Mouse (Mus musculus): ENCODE data around the gene Mynn. TPM values are rescaled to one million over a fixed set of nuclear protein-coding genes. Genes with fewer than 3 reads are reported as not detected.

The Mynn gene
- polyA plus RNA-seq, 2 experiments from 2014 or later, result 38.6 to 40.9 TPM

- ATAC-seq, result no peak
These were observed 44.9 kb downstream of the Mynn start for GRCm38 (mm10) chr3:30646761-30647160.

DNA sequence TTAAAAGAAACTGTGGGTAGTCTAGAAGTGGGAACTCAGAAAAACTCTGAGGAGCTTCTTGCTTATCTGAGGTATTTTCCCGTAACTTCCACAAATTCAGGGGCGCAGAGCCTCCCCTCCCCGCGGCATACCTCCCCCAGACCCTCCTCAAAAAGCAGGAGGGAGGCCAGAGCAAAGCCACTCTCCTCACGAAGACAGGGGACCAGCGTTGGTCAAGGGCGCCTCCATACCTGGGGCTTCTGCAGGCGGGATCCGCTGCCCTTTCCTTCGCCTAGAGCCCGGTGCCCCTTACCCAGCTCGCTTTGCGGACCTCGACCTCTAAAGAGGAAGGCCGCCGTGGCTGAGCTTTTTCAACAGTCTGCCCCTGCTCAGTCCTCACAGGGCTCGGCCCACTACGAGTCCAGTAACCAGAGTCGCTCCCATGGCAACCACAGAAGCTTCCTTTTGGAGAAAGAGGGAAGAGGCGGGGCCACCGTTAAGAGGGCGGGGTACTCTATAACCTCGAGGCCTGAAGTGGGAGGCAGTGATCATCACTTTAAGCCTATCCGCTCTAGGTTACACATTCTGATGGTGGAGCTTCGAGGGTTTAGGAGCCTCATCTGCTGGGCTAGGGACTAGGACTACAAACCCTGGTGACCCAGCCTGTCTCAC is 45.7 kb downstream of the Mynn start, which contains the start of gene Lrrc34:
Gene Lrrc34 (minus strand): TSS at position 430 of the 651 bp plus-strand sequence.
- ATAC-seq, result no peak

GRCm38 (mm10) chr3:30648466-30648865 is 46.6 kb downstream of the Mynn start:
- no peak for ATAC-seq

- ATAC-seq, result no peak
These were observed 48.4 kb downstream of the Mynn start for GRCm38 (mm10) chr3:30650062-30650841.

DNA sequence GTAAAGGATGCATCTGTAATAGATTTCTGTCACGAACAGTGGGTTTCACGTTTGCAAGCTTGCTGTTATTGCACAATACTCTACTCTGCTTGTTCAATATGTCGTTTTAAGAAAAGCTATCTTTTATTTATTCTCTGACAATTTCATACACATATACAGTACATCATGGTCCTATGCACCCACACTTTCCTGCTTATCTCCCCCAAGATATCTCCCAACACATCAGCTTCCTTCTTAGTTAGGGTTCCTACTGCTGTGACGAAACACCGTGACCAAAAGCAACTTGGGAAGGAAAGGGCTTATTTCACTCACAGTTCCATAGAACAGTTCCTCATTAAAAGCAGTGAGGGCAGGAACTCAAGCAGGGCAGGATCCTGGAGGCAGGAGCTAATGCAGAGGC is 54.1 kb downstream of the Mynn start:
- ATAC-seq, result no peak

GRCm38 (mm10) chr3:30658486-30658885 is 56.6 kb downstream of the Mynn start:
- no peak for ATAC-seq

Other genes with a start within 250 kb of the Mynn start
- under 1 TPM in 1 of 2 experiments, not detected in 1; 0.39 TPM for gene Mecom, start 54.1 kb upstream of the Mynn start, polyA plus RNA-seq (2017; shearing (Covaris generic))
- gene Actrt3, start 2.1 kb upstream of the Mynn start, polyA plus RNA-seq (2017; shearing (Covaris generic)), result under 1 TPM; 0.22 to 0.42 TPM
- gene Lrriq4, start 42.4 kb downstream of the Mynn start, polyA plus RNA-seq (2017; shearing (Covaris generic)), result not detected
- under 1 TPM in 1 of 2 experiments, not detected in 1; 0.16 TPM for gene Lrrc34, start 45.8 kb downstream of the Mynn start, polyA plus RNA-seq (2017; shearing (Covaris generic))
- under 1 TPM in 1 of 2 experiments, not detected in 1; 0.27 TPM for gene Lrrc31, start 97.8 kb downstream of the Mynn start, polyA plus RNA-seq (2017; shearing (Covaris generic))
- gene Samd7, start 144.2 kb downstream of the Mynn start, polyA plus RNA-seq (2017; shearing (Covaris generic)), result not detected
- 100 to 1,000 TPM in 1 of 2 experiments, 10 to 100 TPM in 1; 51.5 to 103 TPM for gene Sec62, start 190.8 kb downstream of the Mynn start, polyA plus RNA-seq (2017; shearing (Covaris generic))

Measured in CD4-positive, CD25-positive, alpha-beta regulatory T cell, adult 4 months (primary cell).